Mouse (Mus musculus) E14TG2a.4 (cell line): Measurements from ENCODE around the gene Pxylp1.

Experiments
- H3K27me3 ChIP-seq: 2 replicates; pipeline ENCODE4 v1.6.1; 2014; ENCODE audit warnings: low read length, control low read depth; ENCODE audit not compliant: insufficient read depth
- H3K36me3 ChIP-seq: 2 replicates; pipeline ENCODE4 v1.6.1; 2014; ENCODE audit warnings: low read length, control low read depth; ENCODE audit not compliant: insufficient read depth
- H3K4me1 ChIP-seq: replicated peaks from 2 replicates; pipeline ENCODE4 v1.6.1; 2014; ENCODE audit warnings: low read depth, low read length, control low read depth
- H3K4me3 ChIP-seq: replicated peaks from 2 replicates; pipeline ENCODE4 v1.5.1; 2014; ENCODE audit warnings: mild to moderate bottlenecking, low read length
- H3K9me3 ChIP-seq: 2 replicates; pipeline ENCODE4 v1.6.1; 2014; ENCODE audit warnings: low read length, control low read depth
- CTCF ChIP-seq: conservative IDR thresholded peaks from 2 replicates; pipeline ENCODE4 v1.5.1; 2014; ENCODE audit warnings: low read length
- NANOG ChIP-seq: IDR thresholded peaks from 2 replicates; pipeline ENCODE4 v1.6.1; 2014; ENCODE audit warnings: borderline replicate concordance, low read length, mixed read lengths
- POU5F1 ChIP-seq: IDR thresholded peaks from 2 replicates; pipeline ENCODE4 v1.6.1; 2014; ENCODE audit warnings: low read length, borderline replicate concordance

Gene Pxylp1

GRCm38 (mm10) chr9:96899004-96899403 is 6.5 kb upstream of the Pxylp1 start:
- Histone ChIP-seq H3K36me3 (no peaks in the 10 kb centered on the region), H3K4me3 (no peak overlapping the region), H3K27me3 (0 out of 2 replicates have a peak, but pooled peaks cover 2% of the 10 kb centered on the region)

GRCm38 (mm10) chr9:96896690-96897089 is 4.2 kb upstream of the Pxylp1 start:
- Histone ChIP-seq H3K4me3 (no peak overlapping the region), H3K9me3 (no peaks in the 10 kb centered on the region), H3K36me3 (no peaks in the 10 kb centered on the region), H3K4me1 (peaks cover 16% of the 10 kb centered on the region), H3K27me3 (peaks cover 4% of the 10 kb centered on the region; the same call in 1 of the 2 replicates)
- no peak for TF ChIP-seq CTCF
- no peak for TF ChIP-seq NANOG
- no peak for TF ChIP-seq POU5F1

More at GRCm38 (mm10) chr9:96899004-96899403, 6.5 kb upstream of the Pxylp1 start:
- Histone ChIP-seq H3K4me1 (no peaks in the 10 kb centered on the region), H3K9me3 (no peaks in the 10 kb centered on the region)
- TF ChIP-seq POU5F1 (no peak), NANOG (no peak)

GRCm38 (mm10) chr9:96893582-96893981 is 1.1 kb upstream of the Pxylp1 start:
- Histone ChIP-seq H3K36me3 (no peaks in the 10 kb centered on the region), H3K4me3 (no peak overlapping the region), H3K9me3 (no peaks in the 10 kb centered on the region), H3K4me1 (peaks cover 26% of the 10 kb centered on the region), H3K27me3 (peaks cover 23% of the 10 kb centered on the region)
- TF ChIP-seq NANOG (no peak), CTCF (no peak), POU5F1 (no peak)

- Histone ChIP-seq H3K36me3 (no peaks in the 10 kb centered on the region), H3K27me3 (peaks cover 42% of the 10 kb centered on the region), H3K9me3 (no peaks in the 10 kb centered on the region), H3K4me3 (no peak overlapping the region), H3K4me1 (peaks cover 33% of the 10 kb centered on the region)
- TF ChIP-seq CTCF (no peak), NANOG (no peak), POU5F1 (no peak)
Observed at GRCm38 (mm10) chr9:96891341-96892330, 833 bp downstream of the Pxylp1 start.

- no peak for TF ChIP-seq POU5F1
- no peak for TF ChIP-seq CTCF
- no peak for TF ChIP-seq NANOG
- Histone ChIP-seq H3K27me3 (peaks cover 50% of the 10 kb centered on the region), H3K36me3 (no peaks in the 10 kb centered on the region), H3K4me1 (peaks cover 33% of the 10 kb centered on the region), H3K4me3 (no peak overlapping the region), H3K9me3 (no peaks in the 10 kb centered on the region)
Observed at GRCm38 (mm10) chr9:96890756-96891155, 1.7 kb downstream of the Pxylp1 start.

GRCm38 (mm10) chr9:96890266-96890665 is 2.2 kb downstream of the Pxylp1 start:
- Histone ChIP-seq H3K4me3 (peak overlapping the region; percentile 91), H3K36me3 (no peaks in the 10 kb centered on the region), H3K27me3 (peaks cover 49% of the 10 kb centered on the region), H3K4me1 (peaks cover 38% of the 10 kb centered on the region), H3K9me3 (no peaks in the 10 kb centered on the region)
- TF ChIP-seq POU5F1 (no peak), NANOG (no peak), CTCF (no peak)

GRCm38 (mm10) chr9:96889345-96890021 is 3.0 kb downstream of the Pxylp1 start:
- TF ChIP-seq CTCF (no peak), NANOG (no peak), POU5F1 (no peak)
- Histone ChIP-seq H3K36me3 (no peaks in the 10 kb centered on the region), H3K27me3 (peaks cover 48% of the 10 kb centered on the region), H3K4me1 (peaks cover 42% of the 10 kb centered on the region), H3K4me3 (peak overlapping the region; percentile 91), H3K9me3 (no peaks in the 10 kb centered on the region)

- Histone ChIP-seq H3K9me3 (no peaks in the 10 kb centered on the region), H3K27me3 (peaks cover 48% of the 10 kb centered on the region), H3K4me1 (peaks cover 42% of the 10 kb centered on the region), H3K36me3 (no peaks in the 10 kb centered on the region), H3K4me3 (peak overlapping the region; percentile 91)
- TF ChIP-seq NANOG (no peak), POU5F1 (no peak), CTCF (no peak)
Observed at GRCm38 (mm10) chr9:96888742-96889344, 3.6 kb downstream of the Pxylp1 start.
